Mouse (Mus musculus) layer of hippocampus, postnatal 36 days (tissue): ENCODE results near the gene Gm47289. TPM values are rescaled to one million over a fixed set of nuclear protein-coding genes. Genes with fewer than 3 reads are reported as not detected.
A peak's percentile ranks its signal among the peaks of the same experiment; 100 is the strongest.

Experiments
- DNase-seq, 2 experiments: peaks; one replicate each; pipeline ENCODE4 v3.0.0; 2022
- total RNA-seq, 2 experiments: library from RNA; stranded (reverse); gene quantifications; 2 replicates each; pipeline ENCODE4 v1.2.3; 2021

The Gm47289 gene
- total RNA-seq = not detected

- DNase-seq = no peak
Observed at GRCm38 (mm10) chr9:119158861-119159260, at the start of gene Gm47289. Gm47289 (plus strand) TSS chr9:119159161.

GRCm38 (mm10) chr9:119109685-119110353 is 49.1 kb upstream of the Gm47289 start:
- DNase-seq = no peak

- no peak for DNase-seq
Observed at GRCm38 (mm10) chr9:119110640-119111039, 48.3 kb upstream of the Gm47289 start.

GRCm38 (mm10) chr9:119114911-119115310 is 44.0 kb upstream of the Gm47289 start:
- no peak for DNase-seq

GRCm38 (mm10) chr9:119119409-119120167 is 39.4 kb upstream of the Gm47289 start:
- no peak for DNase-seq

GRCm38 (mm10) chr9:119120168-119120560 is 38.8 kb upstream of the Gm47289 start:
- DNase-seq = no peak

GRCm38 (mm10) chr9:119122596-119123369 is 36.2 kb upstream of the Gm47289 start:
- no peak for DNase-seq

GRCm38 (mm10) chr9:119128436-119129181 is 30.4 kb upstream of the Gm47289 start:
- DNase-seq = no peak

- no peak for DNase-seq
Observed at GRCm38 (mm10) chr9:119130692-119131091, 28.3 kb upstream of the Gm47289 start.

- no peak for DNase-seq
Observed at GRCm38 (mm10) chr9:119138836-119139235, 20.1 kb upstream of the Gm47289 start.

GRCm38 (mm10) chr9:119142066-119142465 is 16.9 kb upstream of the Gm47289 start:
- DNase-seq = no peak

- DNase-seq = no peak
Observed at GRCm38 (mm10) chr9:119143372-119143771, 15.6 kb upstream of the Gm47289 start.

GRCm38 (mm10) chr9:119144696-119145095 is 14.3 kb upstream of the Gm47289 start:
- DNase-seq = no peak

GRCm38 (mm10) chr9:119145137-119145536 is 13.8 kb upstream of the Gm47289 start:
- DNase-seq = no peak

- DNase-seq = no peak
Observed at GRCm38 (mm10) chr9:119145638-119146037, 13.3 kb upstream of the Gm47289 start.

GRCm38 (mm10) chr9:119146098-119146770 is 12.7 kb upstream of the Gm47289 start:
- no peak for DNase-seq

- no peak for DNase-seq
Observed at GRCm38 (mm10) chr9:119149601-119150000, 9.4 kb upstream of the Gm47289 start.

- DNase-seq = no peak
Observed at GRCm38 (mm10) chr9:119151751-119152150, 7.2 kb upstream of the Gm47289 start.

GRCm38 (mm10) chr9:119155416-119155815 is 3.5 kb upstream of the Gm47289 start:
- no peak for DNase-seq

- DNase-seq = no peak
Observed at GRCm38 (mm10) chr9:119155826-119156225, 3.1 kb upstream of the Gm47289 start.

- peak; percentile 45 to 46 for DNase-seq
Observed at GRCm38 (mm10) chr9:119156278-119157201, 2.4 kb upstream of the Gm47289 start, which contains the start of gene Acaa1b. Acaa1b (minus strand) TSS chr9:119157093.
